Mouse (Mus musculus) spleen, adult 2 months (tissue): ENCODE measurements around the gene Cdc42se2.

Experiments
- CTCF ChIP-seq: fragments of 200-500 bp; IDR thresholded peaks from 2 replicates; pipeline ENCODE4 v1.5.1; 2011; ENCODE audit warnings: mild to moderate bottlenecking, inconsistent platforms; ENCODE audit not compliant: insufficient read depth, insufficient read length, insufficient replicate concordance; ENCODE audit errors: extremely low read depth
- POLR2A ChIP-seq: fragments of 200-500 bp; IDR thresholded peaks from 2 replicates; pipeline ENCODE4 v1.6.1; 2011; ENCODE audit warnings: low read depth, low read length, inconsistent platforms

DNA sequence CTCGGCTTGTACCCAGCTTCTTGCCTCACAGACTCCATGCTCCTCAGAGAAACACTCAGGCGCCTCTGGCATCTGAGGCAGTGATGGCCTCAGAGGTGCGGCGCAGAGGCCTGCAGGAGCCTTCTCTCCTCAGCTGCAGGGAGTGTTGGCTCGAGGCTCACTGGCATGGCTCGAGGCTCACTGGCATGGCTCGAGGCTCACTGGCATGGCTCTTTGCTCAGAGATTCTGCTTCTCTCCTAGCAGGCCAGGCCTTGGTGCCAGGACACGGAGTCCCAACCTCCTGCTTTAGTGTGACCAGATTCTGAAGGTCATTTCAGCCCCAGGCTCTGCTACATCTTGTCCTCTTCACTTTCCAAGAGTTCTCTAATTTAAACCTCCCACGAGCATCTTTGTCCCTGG lies 48.6 kb upstream of the Cdc42se2 start:
- TF ChIP-seq POLR2A (no peak), CTCF (no peak)
